Mouse (Mus musculus) lung, postnatal 0 days (tissue): ENCODE measurements around the gene Olfr924. TPM values are rescaled to one million over a fixed set of nuclear protein-coding genes. Genes with fewer than 3 reads are reported as not detected.
"Not testable (repeated sequence)": the region's sequence is repeated elsewhere in the genome, so short reads cannot be mapped to it uniquely, and the experiment has no call there.

Experiments used
- ATAC-seq: fragments of 200-750 bp; cut with Nextera tagmentation; 2 replicates; pipeline ENCODE4 v1.8.0; 2017; ENCODE audit warnings: moderate library complexity
- DNase-seq: peaks from one replicate; pipeline ENCODE4 v3.0.0-alpha.2; 2016; ENCODE audit warnings: low spot score
- H3K27ac ChIP-seq: fragments of 300-500 bp; sonication (generic); 2 replicates; pipeline ENCODE4 v1.5.1; 2014; ENCODE audit warnings: antibody characterized with exemption, mild to moderate bottlenecking, low read length, mixed read lengths
- H3K27me3 ChIP-seq: fragments of 300-500 bp; sonication (generic); replicated peaks from 2 replicates; pipeline ENCODE4 v1.6.1; 2014; ENCODE audit warnings: low read length, mixed read lengths; ENCODE audit not compliant: insufficient read depth
- H3K36me3 ChIP-seq: fragments of 300-500 bp; sonication (generic); 2 replicates; pipeline ENCODE4 v1.6.1; 2014; ENCODE audit warnings: low read length, mixed read lengths; ENCODE audit not compliant: insufficient read depth
- H3K4me1 ChIP-seq: fragments of 300-500 bp; sonication (generic); 2 replicates; pipeline ENCODE4 v1.6.1; 2014; ENCODE audit warnings: antibody characterized with exemption, low read depth, low read length, mixed read lengths; ENCODE audit not compliant: insufficient read depth
- H3K4me2 ChIP-seq: fragments of 300-500 bp; sonication (generic); replicated peaks from 2 replicates; pipeline ENCODE4 v1.6.1; 2014; ENCODE audit warnings: low read depth, mild to moderate bottlenecking, low read length, moderate library complexity, mixed read lengths
- H3K4me3 ChIP-seq: fragments of 300-500 bp; sonication (generic); 2 replicates; pipeline ENCODE4 v1.5.1; 2014; ENCODE audit warnings: low read depth, low read length
- H3K9ac ChIP-seq: fragments of 300-500 bp; sonication (generic); replicated peaks from 2 replicates; pipeline ENCODE4 v1.6.1; 2014; ENCODE audit warnings: low read depth, mild to moderate bottlenecking
- H3K9me3 ChIP-seq: fragments of 300-500 bp; sonication (generic); 2 replicates; pipeline ENCODE4 v1.6.1; 2016; ENCODE audit warnings: low read length, mixed read lengths
- CTCF ChIP-seq: IDR thresholded peaks from 2 replicates; pipeline ENCODE4 v1.5.1; 2016; ENCODE audit warnings: antibody characterized with exemption, mild to moderate bottlenecking
- EP300 ChIP-seq: IDR thresholded peaks from 2 replicates; pipeline ENCODE4 v1.6.1; 2016; ENCODE audit warnings: antibody characterized with exemption, mild to moderate bottlenecking, control low read depth
- WGBS: fragments of 180-500 bp; shearing (Covaris S2); extraction: QIAGEN DNeasy Blood & Tissue Kit; methylation state at CpG from one replicate; pipeline ENCODE4 v1.1.7; 2014; 5-methylcytosine and 5-hydroxymethylcytosine counted together
- polyA plus RNA-seq: library from polyadenylated mRNA; unstranded; fragments of >200 nt; fragmentation: Nextera tagmentation; extraction: Ambion mirVana; gene quantifications from 2 replicates; pipeline ENCODE4 v1.2.1, GENCODE M21; 2015

The Olfr924 gene
- polyA plus RNA-seq, result not detected in 2 replicates

- DNase-seq (no peak), ATAC-seq (no peak)
- WGBS, result 89% methylated on average over 1 of the region's 1 CpGs
- H3K36me3 ChIP-seq, result no peaks in the 10 kb centered on the region
- no peak within 1 kb of the TSS for H3K4me2 ChIP-seq
- TF ChIP-seq EP300, result no peak
- TF ChIP-seq CTCF, result no peak
- no peaks in the 10 kb centered on the region for H3K4me1 ChIP-seq
- H3K27ac ChIP-seq, result no peak within 1 kb of the TSS
- H3K27me3 ChIP-seq, result no peaks in the 10 kb centered on the region
- no peak within 1 kb of the TSS for H3K9ac ChIP-seq
- H3K9me3 ChIP-seq, result no peaks in the 10 kb centered on the region
- H3K4me3 ChIP-seq, result no peak within 1 kb of the TSS
Measured at GRCm38 (mm10) chr9:38844149-38844548, at the start of gene Olfr924. TSS of gene Olfr924 (plus strand) at chr9:38844449.

DNA sequence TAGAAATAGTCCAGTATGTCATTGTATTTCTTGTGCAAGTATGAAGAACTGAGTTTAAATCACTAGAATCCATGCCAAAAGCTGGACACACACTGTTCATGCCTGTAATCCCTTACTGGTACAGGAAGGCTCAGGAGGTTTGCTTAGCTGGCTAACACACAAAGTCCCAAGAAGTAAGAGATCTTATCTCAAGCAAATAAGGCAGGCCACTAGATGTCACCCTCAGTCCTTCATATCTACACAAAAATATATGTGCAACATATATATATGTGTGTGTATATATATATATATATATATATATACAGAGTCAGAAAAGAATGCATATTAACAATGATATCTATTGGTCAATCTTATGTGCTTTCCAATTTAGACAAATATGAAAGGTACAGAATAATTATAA is 38.6 kb upstream of the Olfr924 start:
- Histone ChIP-seq H3K4me2 (no peak overlapping the region), H3K9me3 (no peaks in the 10 kb centered on the region), H3K27ac (no peak overlapping the region), H3K4me1 (no peaks in the 10 kb centered on the region), H3K36me3 (no peaks in the 10 kb centered on the region), H3K9ac (no peak overlapping the region), H3K27me3 (no peaks in the 10 kb centered on the region), H3K4me3 (no peak overlapping the region)
- TF ChIP-seq EP300 (no peak), CTCF (no peak)
- ATAC-seq (no peak), DNase-seq (no peak)

DNA sequence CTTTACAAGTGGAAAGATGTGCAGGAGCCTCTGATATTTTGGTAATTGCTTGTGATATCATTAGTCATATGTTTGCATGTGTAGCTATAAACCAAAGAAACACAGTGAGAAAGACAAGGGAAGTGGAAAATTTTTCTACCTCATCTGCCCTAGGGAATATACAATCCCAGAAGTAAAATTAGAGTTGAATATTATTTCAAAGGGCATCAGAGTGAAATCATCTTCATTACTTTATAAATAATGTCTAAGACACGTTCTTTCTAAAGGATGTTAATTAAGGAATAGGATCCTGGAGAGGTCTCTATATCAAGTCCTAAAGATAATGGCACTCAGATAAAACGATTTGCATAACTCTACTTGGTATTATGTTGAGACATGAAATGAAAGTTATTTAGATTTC is 29.9 kb upstream of the Olfr924 start, which contains the start of gene Olfr922:
Gene Olfr922, plus strand, starts transcription at position 301 of the 400 bp plus-strand sequence.
- H3K9ac ChIP-seq, result no peak within 1 kb of the TSS
- no peaks in the 10 kb centered on the region for H3K27me3 ChIP-seq
- ATAC-seq (no peak), DNase-seq (no peak)
- H3K4me3 ChIP-seq, result no peak within 1 kb of the TSS
- no peaks in the 10 kb centered on the region for H3K36me3 ChIP-seq
- 51% methylated on average over 2 of the region's 2 CpGs for WGBS
- no peak within 1 kb of the TSS for H3K4me2 ChIP-seq
- H3K9me3 ChIP-seq, result no peaks in the 10 kb centered on the region
- no peaks in the 10 kb centered on the region for H3K4me1 ChIP-seq
- TF ChIP-seq EP300 (no peak), CTCF (no peak)
- no peak within 1 kb of the TSS for H3K27ac ChIP-seq

DNA sequence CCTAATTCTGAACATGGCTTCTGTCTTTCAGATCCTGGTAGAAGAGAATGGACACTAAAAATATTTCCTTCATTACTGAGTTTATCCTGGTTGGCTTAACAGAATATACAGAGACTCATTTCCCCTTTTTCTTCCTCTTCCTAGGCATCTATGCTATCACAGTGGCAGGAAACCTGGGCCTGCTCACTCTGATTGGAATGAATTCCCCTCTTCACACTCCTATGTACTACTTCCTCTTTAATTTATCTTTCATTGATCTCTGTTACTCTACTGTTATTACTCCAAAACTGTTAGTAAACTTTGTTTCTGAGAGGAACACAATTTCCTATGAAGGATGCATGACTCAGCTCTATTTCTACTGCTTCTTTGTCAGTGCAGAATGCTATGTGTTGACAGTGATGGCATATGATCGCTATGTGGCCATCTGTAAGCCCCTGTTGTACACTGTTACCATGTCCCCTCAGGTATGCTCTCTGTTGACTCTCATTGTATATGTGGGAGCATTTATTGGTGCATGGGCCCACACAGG is 28.7 kb upstream of the Olfr924 start:
- Histone ChIP-seq H3K4me1 (no peaks in the 10 kb centered on the region), H3K4me3 (no peak overlapping the region), H3K27ac (no peak overlapping the region), H3K27me3 (no peaks in the 10 kb centered on the region), H3K4me2 (no peak overlapping the region), H3K36me3 (no peaks in the 10 kb centered on the region), H3K9me3 (no peaks in the 10 kb centered on the region), H3K9ac (no peak overlapping the region)
- TF ChIP-seq CTCF, result no peak
- no peak for TF ChIP-seq EP300
- DNase-seq, result no peak
- 63% methylated on average over 1 of the region's 1 CpGs for WGBS
- no peak for ATAC-seq

GRCm38 (mm10) chr9:38826245-38826644 is 18.0 kb upstream of the Olfr924 start, which contains the start of gene Olfr923:
TSS of gene Olfr923 (plus strand) at chr9:38826545.
- TF ChIP-seq CTCF (no peak), EP300 (no peak)
- H3K4me3 ChIP-seq, result no peak within 1 kb of the TSS
- H3K9me3 ChIP-seq, result no peaks in the 10 kb centered on the region
- no peak within 1 kb of the TSS for H3K4me2 ChIP-seq
- H3K27ac ChIP-seq, result no peak within 1 kb of the TSS
- no peaks in the 10 kb centered on the region for H3K36me3 ChIP-seq
- H3K27me3 ChIP-seq, result no peaks in the 10 kb centered on the region
- H3K4me1 ChIP-seq, result no peaks in the 10 kb centered on the region
- H3K9ac ChIP-seq, result no peak within 1 kb of the TSS
- DNase-seq (no peak), ATAC-seq (no peak)
- 88% methylated on average over 1 of the region's 1 CpGs for WGBS

GRCm38 (mm10) chr9:38833027-38833426 is 11.2 kb upstream of the Olfr924 start:
- no peaks in the 10 kb centered on the region for H3K27me3 ChIP-seq
- H3K4me3 ChIP-seq, result no peak overlapping the region
- ATAC-seq (no peak), DNase-seq (no peak)
- no peaks in the 10 kb centered on the region for H3K36me3 ChIP-seq
- H3K9ac ChIP-seq, result no peak overlapping the region
- H3K27ac ChIP-seq, result no peak overlapping the region
- 84% methylated on average over 2 of the region's 2 CpGs for WGBS
- H3K9me3 ChIP-seq, result no peaks in the 10 kb centered on the region
- H3K4me2 ChIP-seq, result no peak overlapping the region
- H3K4me1 ChIP-seq, result no peaks in the 10 kb centered on the region
- no peak for TF ChIP-seq CTCF
- TF ChIP-seq EP300, result no peak

DNA sequence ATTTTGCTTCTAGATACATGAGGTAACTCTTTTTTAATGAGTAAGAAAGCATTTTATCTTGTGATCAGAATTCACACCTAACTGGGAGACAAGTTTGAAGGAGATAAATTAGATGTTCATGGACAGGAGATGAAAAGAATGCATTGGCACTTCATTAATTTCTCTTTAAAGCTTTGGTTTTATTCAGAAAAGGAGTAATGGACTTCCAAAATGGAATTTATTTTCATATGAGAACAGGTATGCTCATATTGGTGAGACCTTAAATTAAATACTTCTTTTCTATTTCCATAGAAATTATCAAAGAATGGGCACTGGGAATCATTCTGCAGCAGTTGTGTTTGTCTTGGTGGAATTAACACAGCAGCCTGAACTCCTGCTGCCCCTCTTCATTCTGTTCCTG is 10.5 kb downstream of the Olfr924 start, which contains the start of gene Olfr26:
Gene Olfr26, plus strand, starts transcription at position 301 of the 400 bp plus-strand sequence.
- Histone ChIP-seq H3K4me1 (no peaks in the 10 kb centered on the region), H3K9ac (no peak within 1 kb of the TSS), H3K9me3 (no peaks in the 10 kb centered on the region), H3K36me3 (no peaks in the 10 kb centered on the region), H3K27me3 (no peaks in the 10 kb centered on the region), H3K4me2 (no peak within 1 kb of the TSS), H3K27ac (no peak within 1 kb of the TSS), H3K4me3 (no peak within 1 kb of the TSS)
- ATAC-seq, result no peak
- TF ChIP-seq EP300, result no peak
- no peak for TF ChIP-seq CTCF
- no peak for DNase-seq

GRCm38 (mm10) chr9:38874880-38875279 is 30.6 kb downstream of the Olfr924 start:
- WGBS, result 44% methylated on average over 2 of the region's 2 CpGs
- not testable (repeated sequence) for DNase-seq, H3K27me3 ChIP-seq, H3K27ac ChIP-seq, H3K9me3 ChIP-seq, ATAC-seq, H3K4me2 ChIP-seq, H3K4me1 ChIP-seq, H3K9ac ChIP-seq, H3K4me3 ChIP-seq, H3K36me3 ChIP-seq
